Mouse (Mus musculus): ENCODE measurements around the gene Galm.

GRCm38 (mm10) chr17:80083223-80083622, 44.0 kb upstream of the Galm start:
- TF ChIP-seq REST (IDR thresholded peaks at IDR 0.05; ENCODE audit: insufficient read depth, insufficient read length) (no peak), POLR2AphosphoS2 (IDR thresholded peaks at IDR 0.05; ENCODE audit: insufficient read length, low read depth) (no peak), POLR2A (IDR thresholded peaks at IDR 0.05; ENCODE audit: insufficient read length, low read depth) (no peak), TCF12 (IDR thresholded peaks at IDR 0.05; ENCODE audit: insufficient read depth, poor library complexity, severe bottlenecking) (no peak)
